Mouse (Mus musculus): ENCODE results near the gene Entpd1. TPM values are rescaled to one million over a fixed set of nuclear protein-coding genes. Genes with fewer than 3 reads are reported as not detected.

Entpd1 gene
- polyA plus RNA-seq, 1 experiment = 8.4 TPM

DNA sequence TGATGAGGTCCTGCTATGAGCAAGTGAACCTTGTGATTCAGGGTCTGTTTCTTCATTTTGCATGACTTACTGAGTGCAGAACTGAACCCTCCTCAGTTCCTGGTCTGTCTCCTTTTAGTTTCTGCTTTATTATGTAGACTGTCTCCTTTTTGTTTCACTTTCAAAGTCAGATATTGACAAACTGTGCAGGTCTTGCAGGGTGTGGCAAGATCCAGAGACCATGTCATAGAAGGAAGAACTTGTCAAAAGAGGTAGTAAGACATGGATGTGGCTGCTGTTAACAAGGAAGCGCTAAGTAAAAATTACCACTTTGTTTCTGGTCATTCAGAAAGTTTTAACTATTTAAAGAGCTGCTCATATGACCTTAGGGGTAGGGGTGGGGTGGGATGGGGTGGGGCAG is 72.0 kb downstream of the Entpd1 start:
- H3K36me3 ChIP-seq (ENCODE audit: control insufficient read depth, insufficient read depth, low read length) = no peaks in the 10 kb centered on the region
- DNase-seq = no peak
- H3K27ac ChIP-seq (ENCODE audit: insufficient read depth, low read depth, low read length) = no peak overlapping the region
- no peak overlapping the region for H3K4me3 ChIP-seq (ENCODE audit: insufficient read depth, low read depth, low read length)
- TF ChIP-seq CTCF (conservative IDR thresholded peaks at IDR 0.05; ENCODE audit: insufficient read depth, insufficient read length, low read depth, low read length) (no peak), POLR2A (IDR thresholded peaks at IDR 0.05; ENCODE audit: low read depth, low read length) (no peak)
- peaks cover 2% of the 10 kb centered on the region; the same call in 1 of the 2 replicates for H3K4me1 ChIP-seq (ENCODE audit: control insufficient read depth, insufficient read depth, low read length)
- WGBS = 82% methylated on average over 1 of the region's 1 CpGs
- no peaks in the 10 kb centered on the region for H3K27me3 ChIP-seq (replicated peaks; ENCODE audit: control insufficient read depth, insufficient read depth, low read length)

DNA sequence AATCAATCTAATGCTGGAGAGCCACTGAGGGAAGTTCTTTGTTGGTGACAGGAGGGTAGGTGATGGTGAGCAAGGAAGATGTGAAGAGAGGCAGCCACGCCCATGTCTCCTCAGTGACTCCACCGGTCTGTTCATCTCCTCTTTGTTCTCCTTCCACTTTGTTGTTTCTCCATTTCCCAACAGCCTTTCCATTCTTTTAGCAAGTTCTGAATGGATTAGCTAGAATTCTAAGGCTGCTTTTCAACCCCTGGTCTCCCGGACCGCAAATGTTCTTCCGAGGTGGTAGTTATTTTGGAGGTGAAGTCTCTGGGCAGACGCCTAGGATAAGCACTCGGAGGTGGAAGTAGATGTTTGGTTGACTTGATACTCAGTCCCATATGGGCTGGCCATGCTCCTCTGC is 72.4 kb downstream of the Entpd1 start:
- WGBS = 84% methylated on average over 7 of the region's 7 CpGs

DNA sequence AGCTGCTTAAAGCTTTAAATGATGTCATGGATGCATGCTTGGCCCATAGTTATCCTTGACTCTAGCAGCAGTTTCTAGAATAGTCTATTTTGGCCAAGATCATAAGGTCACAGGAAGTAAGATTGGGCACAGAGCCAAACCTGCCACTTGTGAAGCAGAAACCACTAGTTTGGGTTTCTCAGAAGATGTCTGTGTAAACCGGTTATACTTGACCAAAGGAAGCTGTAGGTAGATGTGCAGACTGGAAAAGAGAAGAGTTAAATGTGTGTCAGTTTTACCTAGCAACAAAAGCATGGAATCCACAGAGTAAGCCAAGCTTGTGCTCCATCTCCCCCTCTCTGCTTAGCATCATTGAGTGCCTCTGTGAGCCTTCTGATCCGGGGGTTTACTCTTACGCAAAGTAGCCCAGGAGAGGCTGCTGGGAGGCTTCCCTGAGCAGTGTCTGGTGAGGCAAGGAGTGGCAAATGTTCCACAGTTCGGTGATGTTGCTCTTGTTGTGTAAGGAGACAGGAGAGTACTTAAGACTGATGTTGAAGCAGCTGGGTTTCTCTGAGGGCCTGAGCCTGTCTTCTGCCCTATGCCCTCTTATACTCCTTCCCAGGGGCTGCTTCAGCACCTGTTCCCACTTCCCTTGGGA is 75.2 kb downstream of the Entpd1 start:
- Histone ChIP-seq H3K4me3 (ENCODE audit: insufficient read depth, low read depth, low read length) (no peak overlapping the region), H3K27ac (ENCODE audit: insufficient read depth, low read depth, low read length) (no peak overlapping the region)
- 67% methylated on average over 4 of the region's 4 CpGs for WGBS

More for the DNA sequence above, 72.4 kb downstream of the Entpd1 start:
- Histone ChIP-seq H3K36me3 (ENCODE audit: control insufficient read depth, insufficient read depth, low read length) (no peaks in the 10 kb centered on the region), H3K27ac (ENCODE audit: insufficient read depth, low read depth, low read length) (no peak overlapping the region), H3K4me3 (ENCODE audit: insufficient read depth, low read depth, low read length) (no peak overlapping the region), H3K4me1 (ENCODE audit: control insufficient read depth, insufficient read depth, low read length) (peaks cover 2% of the 10 kb centered on the region; the same call in 1 of the 2 replicates), H3K27me3 (replicated peaks; ENCODE audit: control insufficient read depth, insufficient read depth, low read length) (no peaks in the 10 kb centered on the region)
- no peak for DNase-seq
- TF ChIP-seq CTCF (conservative IDR thresholded peaks at IDR 0.05; ENCODE audit: insufficient read depth, insufficient read length, low read depth, low read length) (no peak), POLR2A (IDR thresholded peaks at IDR 0.05; ENCODE audit: low read depth, low read length) (no peak)

DNA sequence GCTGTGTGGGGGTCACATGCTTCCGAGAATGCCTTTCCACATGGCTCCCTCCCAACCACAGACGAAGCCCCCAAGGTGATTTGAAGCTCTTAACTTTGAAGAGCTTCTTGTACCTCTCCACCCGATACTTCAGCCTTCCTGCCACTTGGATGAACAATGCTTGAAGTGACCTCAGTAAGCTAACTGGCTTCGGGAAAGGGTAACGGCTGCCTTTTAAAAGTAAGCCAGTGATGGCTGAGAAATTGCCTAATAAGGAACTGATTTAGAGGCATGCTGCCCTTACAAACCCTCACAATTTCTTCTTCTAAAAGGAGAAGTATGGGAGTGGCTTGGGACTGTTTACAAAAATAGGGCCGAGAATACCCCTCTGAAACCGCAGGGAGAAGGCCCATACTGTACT is 81.0 kb downstream of the Entpd1 start:
- no peak for DNase-seq
- H3K27me3 ChIP-seq (replicated peaks; ENCODE audit: control insufficient read depth, insufficient read depth, low read length) = no peaks in the 10 kb centered on the region
- WGBS = 76% methylated on average over 7 of the region's 7 CpGs
- no peak overlapping the region for H3K27ac ChIP-seq (ENCODE audit: insufficient read depth, low read depth, low read length)
- H3K36me3 ChIP-seq (ENCODE audit: control insufficient read depth, insufficient read depth, low read length) = no peaks in the 10 kb centered on the region
- no peaks in the 10 kb centered on the region for H3K4me1 ChIP-seq (ENCODE audit: control insufficient read depth, insufficient read depth, low read length)
- TF ChIP-seq CTCF (conservative IDR thresholded peaks at IDR 0.05; ENCODE audit: insufficient read depth, insufficient read length, low read depth, low read length) (no peak), POLR2A (IDR thresholded peaks at IDR 0.05; ENCODE audit: low read depth, low read length) (no peak)
- no peak overlapping the region for H3K4me3 ChIP-seq (ENCODE audit: insufficient read depth, low read depth, low read length)

More for the DNA sequence above, 75.2 kb downstream of the Entpd1 start:
- no peaks in the 10 kb centered on the region for H3K27me3 ChIP-seq (replicated peaks; ENCODE audit: control insufficient read depth, insufficient read depth, low read length)
- TF ChIP-seq CTCF (conservative IDR thresholded peaks at IDR 0.05; ENCODE audit: insufficient read depth, insufficient read length, low read depth, low read length) (no peak), POLR2A (IDR thresholded peaks at IDR 0.05; ENCODE audit: low read depth, low read length) (no peak)
- DNase-seq = peak; percentile 56
- H3K4me1 ChIP-seq (ENCODE audit: control insufficient read depth, insufficient read depth, low read length) = peaks cover 2% of the 10 kb centered on the region; the same call in 1 of the 2 replicates
- no peaks in the 10 kb centered on the region for H3K36me3 ChIP-seq (ENCODE audit: control insufficient read depth, insufficient read depth, low read length)

DNA sequence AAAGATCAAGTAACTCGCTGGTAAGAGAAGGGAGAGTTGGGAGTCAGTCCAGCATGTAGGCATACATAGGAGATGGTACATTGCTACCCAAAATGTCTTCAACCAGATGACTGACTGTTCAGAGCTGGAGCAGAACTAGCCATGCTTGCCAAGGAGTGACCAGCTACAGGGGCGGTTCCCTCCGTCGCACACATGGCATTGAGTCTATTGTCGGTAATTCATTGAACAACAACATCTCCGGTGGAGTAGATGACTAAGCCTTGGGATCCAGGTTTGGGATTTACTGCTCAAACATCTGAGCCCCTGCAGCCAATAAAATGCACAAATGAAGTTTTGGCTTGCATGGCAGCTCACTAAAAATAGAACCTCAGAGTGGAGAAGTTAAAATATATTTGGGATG is 84.0 kb downstream of the Entpd1 start:
- no peak overlapping the region for H3K27ac ChIP-seq (ENCODE audit: insufficient read depth, low read depth, low read length)
- 61% methylated on average over 6 of the region's 6 CpGs for whole genome bisulfite sequencing
- H3K36me3 ChIP-seq (ENCODE audit: control insufficient read depth, insufficient read depth, low read length) = no peaks in the 10 kb centered on the region
- no peak overlapping the region for H3K4me3 ChIP-seq (ENCODE audit: insufficient read depth, low read depth, low read length)
- no peaks in the 10 kb centered on the region for H3K4me1 ChIP-seq (ENCODE audit: control insufficient read depth, insufficient read depth, low read length)
- TF ChIP-seq POLR2A (IDR thresholded peaks at IDR 0.05; ENCODE audit: low read depth, low read length) (no peak), CTCF (conservative IDR thresholded peaks at IDR 0.05; ENCODE audit: insufficient read depth, insufficient read length, low read depth, low read length) (no peak)
- peak; percentile 12 for DNase-seq
- H3K27me3 ChIP-seq (replicated peaks; ENCODE audit: control insufficient read depth, insufficient read depth, low read length) = no peaks in the 10 kb centered on the region

- H3K4me1 ChIP-seq (ENCODE audit: control insufficient read depth, insufficient read depth, low read length) = no peaks in the 10 kb centered on the region
- WGBS = 56% methylated on average over 13 of the region's 13 CpGs
- H3K27me3 ChIP-seq (replicated peaks; ENCODE audit: control insufficient read depth, insufficient read depth, low read length) = no peaks in the 10 kb centered on the region
- TF ChIP-seq POLR2A (IDR thresholded peaks at IDR 0.05; ENCODE audit: low read depth, low read length) = no peak
- no peak for TF ChIP-seq CTCF (conservative IDR thresholded peaks at IDR 0.05; ENCODE audit: insufficient read depth, insufficient read length, low read depth, low read length)
- H3K4me3 ChIP-seq (ENCODE audit: insufficient read depth, low read depth, low read length) = no peak overlapping the region
- peak overlapping the region; percentile 73 for H3K27ac ChIP-seq (ENCODE audit: insufficient read depth, low read depth, low read length)
- no peaks in the 10 kb centered on the region for H3K36me3 ChIP-seq (ENCODE audit: control insufficient read depth, insufficient read depth, low read length)
- peak; percentile 81 for DNase-seq
Measured at GRCm38 (mm10) chr19:40698103-40698853, 86.1 kb downstream of the Entpd1 start.

GRCm38 (mm10) chr19:40699816-40700215 is 87.7 kb downstream of the Entpd1 start:
- no peaks in the 10 kb centered on the region for H3K36me3 ChIP-seq (ENCODE audit: control insufficient read depth, insufficient read depth, low read length)
- no peaks in the 10 kb centered on the region for H3K4me1 ChIP-seq (ENCODE audit: control insufficient read depth, insufficient read depth, low read length)
- WGBS = 87% methylated on average over 5 of the region's 5 CpGs
- no peak overlapping the region for H3K27ac ChIP-seq (ENCODE audit: insufficient read depth, low read depth, low read length)
- no peaks in the 10 kb centered on the region for H3K27me3 ChIP-seq (replicated peaks; ENCODE audit: control insufficient read depth, insufficient read depth, low read length)
- no peak for TF ChIP-seq CTCF (conservative IDR thresholded peaks at IDR 0.05; ENCODE audit: insufficient read depth, insufficient read length, low read depth, low read length)
- no peak for TF ChIP-seq POLR2A (IDR thresholded peaks at IDR 0.05; ENCODE audit: low read depth, low read length)
- no peak for DNase-seq
- no peak overlapping the region for H3K4me3 ChIP-seq (ENCODE audit: insufficient read depth, low read depth, low read length)

Data from kidney, adult 2 months (tissue).